Mouse (Mus musculus): Measurements from ENCODE around the gene Espn.

DNA sequence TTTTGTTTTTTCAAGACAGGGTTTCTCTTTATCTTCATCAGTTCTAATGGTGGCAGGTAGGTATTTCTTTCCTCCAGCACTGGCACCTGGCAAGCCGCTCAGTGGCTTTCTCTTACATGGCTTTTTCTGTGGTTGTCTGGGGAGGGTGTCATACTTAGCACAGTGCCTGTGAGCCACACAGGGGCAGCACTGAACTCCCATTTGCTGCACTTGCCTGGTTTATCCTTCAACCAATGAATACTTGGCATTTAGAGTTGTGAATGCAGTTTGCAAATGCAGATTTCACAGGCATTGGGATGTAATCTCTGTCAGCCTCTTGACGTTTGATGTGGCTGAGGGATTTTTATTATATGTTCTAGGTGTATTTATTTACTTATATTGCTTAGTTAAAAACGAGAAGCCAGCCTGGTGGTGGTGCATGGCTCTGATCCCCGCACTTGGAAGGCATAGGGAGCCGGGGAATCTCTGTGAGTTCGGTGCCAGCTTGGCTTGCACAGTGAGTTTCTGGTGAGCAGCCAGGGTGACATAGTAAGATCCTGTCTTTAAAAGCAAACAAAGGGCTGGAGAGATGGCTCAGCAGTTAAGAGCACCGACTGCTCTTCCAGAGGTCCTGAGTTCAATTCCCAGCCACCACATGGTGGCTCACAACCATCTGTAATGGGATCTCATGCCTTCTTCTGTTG is 32.3 kb upstream of the Espn start:
- TF ChIP-seq TAL1 (conservative IDR thresholded peaks at IDR 0.05; ENCODE audit: low read depth, low read length): no peak
- no peak for TF ChIP-seq CTCF (IDR thresholded peaks at IDR 0.05; ENCODE audit: low read depth, low read length)

All from G1E (cell line).